Mouse (Mus musculus): ENCODE results near the gene Fggy. TPM values are rescaled to one million over a fixed set of nuclear protein-coding genes. Genes with fewer than 3 reads are reported as not detected.
A peak's percentile ranks its signal among the peaks of the same experiment; 100 is the strongest.

The Fggy gene
- total RNA-seq, 2 experiments from 2014 or later, result 8.8 to 11.0 TPM

GRCm38 (mm10) chr4:95840389-95841053 lies 283.2 kb downstream of the Fggy start:
- Histone ChIP-seq H3K27ac (no peak overlapping the region), H3K4me3 (no peak overlapping the region)
- intact Hi-C loops (cut with DNase I), result no loop called here
- DNase-seq, result no peak
- no peak for TF ChIP-seq CTCF (IDR thresholded peaks at IDR 0.05)

DNA sequence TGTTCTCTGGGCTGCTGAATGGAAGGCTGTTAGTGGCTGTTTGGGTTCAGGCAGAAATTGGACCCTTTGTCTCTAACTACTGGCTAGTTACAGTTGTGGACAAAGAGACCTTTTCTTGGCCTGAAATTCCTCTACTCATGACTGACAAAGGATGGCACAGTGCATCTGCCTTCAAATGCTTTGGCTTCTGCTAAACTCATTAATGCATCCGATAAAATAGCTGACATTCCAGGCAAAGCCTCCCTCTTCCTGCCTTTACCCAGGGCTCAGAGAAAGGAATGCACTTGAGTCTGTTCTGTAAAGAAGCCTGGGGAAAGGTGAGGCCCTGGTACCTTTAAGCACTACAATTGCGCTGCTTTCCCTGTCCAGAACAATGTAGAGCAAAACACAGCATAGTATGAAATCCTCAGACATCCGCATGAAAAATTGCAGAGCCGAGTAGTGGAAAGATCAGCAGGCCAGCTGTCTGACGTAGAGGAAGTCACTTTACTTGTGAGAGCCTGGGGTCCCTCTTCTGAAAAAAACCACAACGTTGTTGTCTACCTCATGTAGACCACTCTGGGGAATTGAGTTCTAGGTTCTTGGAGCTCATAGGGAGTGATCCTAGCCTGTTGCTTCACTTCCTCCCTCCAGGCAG lies 288.8 kb downstream of the Fggy start:
- no peak overlapping the region for H3K4me3 ChIP-seq
- TF ChIP-seq CTCF (IDR thresholded peaks at IDR 0.05), result no peak
- intact Hi-C loops (cut with DNase I), result no loop called here
- no peak for DNase-seq
- H3K27ac ChIP-seq, result peak overlapping the region; percentile 63

DNA sequence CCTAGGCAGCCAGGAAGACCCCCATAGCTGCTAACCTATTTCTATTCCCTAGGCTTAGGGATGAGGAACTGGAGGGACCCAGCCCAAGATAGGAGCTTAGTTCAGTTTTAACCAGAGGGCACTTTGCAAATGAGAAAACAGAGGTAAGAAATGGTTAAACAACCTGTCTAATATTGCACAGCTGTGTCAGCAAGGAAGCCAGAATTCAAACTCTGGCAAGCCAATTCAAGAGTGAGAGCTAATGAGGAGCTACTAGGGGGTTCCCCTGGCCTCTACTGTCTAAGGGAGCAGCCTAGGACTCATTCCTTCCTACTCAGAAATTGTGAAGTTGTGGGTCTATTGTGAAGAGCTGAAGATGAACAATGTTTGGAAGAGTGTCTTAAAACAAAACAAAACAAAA lies 289.9 kb downstream of the Fggy start:
- intact Hi-C loops (cut with DNase I), result no loop called here
- no peak overlapping the region for H3K4me3 ChIP-seq
- TF ChIP-seq CTCF (IDR thresholded peaks at IDR 0.05), result no peak
- peak overlapping the region; percentile 63; the same call in 1 of the 2 replicates for H3K27ac ChIP-seq
- no peak for DNase-seq

DNA sequence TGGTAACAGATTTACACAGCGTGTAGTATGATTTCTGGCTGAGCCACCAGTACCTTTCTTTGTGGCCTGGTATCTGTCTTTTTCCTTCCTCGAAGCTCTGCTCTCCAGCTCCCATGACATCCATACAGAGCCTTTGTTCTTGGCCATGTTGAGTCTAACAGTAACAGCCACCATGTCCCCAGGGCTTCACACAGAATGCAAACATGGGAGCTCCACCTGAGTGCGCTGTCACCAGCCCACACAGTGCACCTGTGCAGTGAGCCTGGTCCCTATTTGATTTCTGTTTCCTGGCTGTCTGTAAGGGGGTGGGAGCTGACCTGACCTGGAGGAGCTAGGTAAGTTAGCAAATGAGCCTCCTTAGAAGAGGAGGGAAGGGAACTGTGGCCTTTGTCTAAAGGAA lies 290.4 kb downstream of the Fggy start:
- intact Hi-C loops (cut with DNase I), result no loop called here
- DNase-seq, result no peak
- Histone ChIP-seq H3K27ac (no peak overlapping the region), H3K4me3 (no peak overlapping the region)
- no peak for TF ChIP-seq CTCF (IDR thresholded peaks at IDR 0.05)

GRCm38 (mm10) chr4:95849497-95849896 lies 292.2 kb downstream of the Fggy start:
- intact Hi-C loops (cut with DNase I), result no loop called here
- Histone ChIP-seq H3K27ac (peak overlapping the region; percentile 58), H3K4me3 (no peak overlapping the region)
- no peak for TF ChIP-seq CTCF (IDR thresholded peaks at IDR 0.05)
- DNase-seq, result no peak

- intact Hi-C loops (cut with DNase I), result no loop called here
- TF ChIP-seq CTCF (IDR thresholded peaks at IDR 0.05), result no peak
- Histone ChIP-seq H3K4me3 (no peak overlapping the region), H3K27ac (peak overlapping the region; percentile 58; the same call in 1 of the 2 replicates)
- DNase-seq, result no peak
These were observed 292.9 kb downstream of the Fggy start for GRCm38 (mm10) chr4:95850044-95850739.

DNA sequence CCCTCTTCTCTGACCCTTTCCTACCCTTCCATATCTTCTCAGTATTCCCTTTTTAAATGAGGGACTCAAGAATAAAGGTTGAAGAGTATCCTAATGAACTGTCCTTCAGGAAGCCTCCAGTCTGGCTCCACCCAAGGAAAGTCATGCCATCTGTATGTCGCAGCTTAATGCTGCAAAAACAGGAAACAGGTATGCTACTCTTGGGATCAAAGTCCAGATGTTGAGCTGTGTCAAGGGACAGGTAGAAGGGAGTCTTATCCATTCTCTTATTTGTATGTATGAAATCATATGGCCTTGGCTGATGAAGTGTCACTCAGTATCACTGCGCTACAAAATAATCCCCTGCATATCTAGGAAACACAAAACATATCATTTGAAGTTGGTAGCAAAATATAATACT lies 294.9 kb downstream of the Fggy start:
- Histone ChIP-seq H3K27ac (no peak overlapping the region), H3K4me3 (no peak overlapping the region)
- intact Hi-C loops (cut with DNase I), result no loop called here
- DNase-seq, result no peak
- TF ChIP-seq CTCF (IDR thresholded peaks at IDR 0.05), result no peak

DNA sequence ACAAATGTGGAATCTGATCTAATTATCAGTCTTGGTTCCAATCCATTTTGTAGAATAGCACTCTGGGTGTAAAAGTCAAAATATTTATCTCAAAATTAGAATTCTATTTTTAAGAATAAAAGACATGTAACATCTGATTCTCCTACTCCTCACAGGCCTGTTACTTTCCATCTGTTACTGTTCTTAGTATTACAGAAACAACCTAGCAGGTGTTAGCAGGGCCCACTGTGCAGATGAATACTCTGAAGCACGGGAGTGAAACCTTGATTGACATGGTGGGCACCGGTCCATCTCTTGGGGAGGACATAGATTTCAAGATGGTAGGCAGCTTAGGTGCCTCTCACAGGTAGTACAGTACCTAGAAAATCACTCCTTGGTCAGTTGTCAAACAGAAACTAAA lies 298.7 kb downstream of the Fggy start:
- no peak for TF ChIP-seq CTCF (IDR thresholded peaks at IDR 0.05)
- H3K4me3 ChIP-seq, result no peak overlapping the region
- intact Hi-C loops (cut with DNase I), result no loop called here
- no peak for DNase-seq
- no peak overlapping the region for H3K27ac ChIP-seq

- H3K4me3 ChIP-seq, result no peak overlapping the region; the same call in 1 of the 2 replicates
- DNase-seq, result no peak
- intact Hi-C loops (cut with DNase I), result loop anchor here (5.0 to 10.0 kb wide), 4 partner anchors 306 to 568 kb away; partner anchors contain the start of gene Fggy
- H3K27ac ChIP-seq, result peak overlapping the region; percentile 87
- no peak for TF ChIP-seq CTCF (IDR thresholded peaks at IDR 0.05)
These were observed 303.3 kb downstream of the Fggy start for GRCm38 (mm10) chr4:95860601-95861000.

GRCm38 (mm10) chr4:95861074-95861473 lies 303.8 kb downstream of the Fggy start:
- no peak for TF ChIP-seq CTCF (IDR thresholded peaks at IDR 0.05)
- Histone ChIP-seq H3K4me3 (no peak overlapping the region), H3K27ac (peak overlapping the region; percentile 87)
- DNase-seq, result peak; percentile 69
- intact Hi-C loops (cut with DNase I), result loop anchor here (1.0 to 10.0 kb wide), 5 partner anchors 306 to 704 kb away; partner anchors contain the start of gene Fggy

DNA sequence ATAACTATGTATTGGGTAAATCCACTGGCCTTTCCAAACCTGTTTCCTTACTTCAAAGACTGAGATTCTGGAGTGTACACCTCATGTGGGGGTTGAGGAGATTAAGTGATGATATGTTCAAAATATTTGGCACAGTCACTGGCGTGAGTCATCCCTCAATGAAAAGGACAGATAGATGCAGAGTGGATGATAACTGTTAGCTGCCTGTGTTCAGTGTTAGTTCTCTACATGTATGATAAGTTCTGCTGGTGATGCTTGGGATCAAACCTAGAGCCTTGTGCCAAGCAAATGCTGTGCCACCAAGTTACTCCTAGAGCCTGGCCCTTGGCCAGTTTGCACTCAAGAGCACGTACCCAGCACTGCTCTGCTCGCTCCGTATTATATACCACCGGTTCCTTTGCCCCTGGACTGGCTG lies 304.4 kb downstream of the Fggy start:
- TF ChIP-seq CTCF (IDR thresholded peaks at IDR 0.05), result no peak
- DNase-seq, result peak; percentile 65
- 0 out of 2 replicates have a peak overlapping the region, but pooled peaks have one; percentile 0 for H3K4me3 ChIP-seq
- intact Hi-C loops (cut with DNase I), result loop anchor here (1.0 to 10.0 kb wide), 6 partner anchors 307 to 811 kb away; partner anchors contain the start of gene Fggy
- peak overlapping the region; percentile 87 for H3K27ac ChIP-seq

GRCm38 (mm10) chr4:95862276-95862675 lies 305.0 kb downstream of the Fggy start:
- no peak for DNase-seq
- peak overlapping the region; percentile 87 for H3K27ac ChIP-seq
- TF ChIP-seq CTCF (IDR thresholded peaks at IDR 0.05), result no peak
- H3K4me3 ChIP-seq, result no peak overlapping the region
- intact Hi-C loops (cut with DNase I), result loop anchor here (2.0 to 10.0 kb wide), 5 partner anchors 307 to 811 kb away; partner anchors contain the start of gene Fggy
